Mouse (Mus musculus): ENCODE data around the gene Tex33. TPM values are rescaled to one million over a fixed set of nuclear protein-coding genes. Genes with fewer than 3 reads are reported as not detected.
A peak's percentile ranks its signal among the peaks of the same experiment; 100 is the strongest.

The Tex33 gene
- polyA plus RNA-seq, 1 experiment from 2014 or later = not detected

DNA sequence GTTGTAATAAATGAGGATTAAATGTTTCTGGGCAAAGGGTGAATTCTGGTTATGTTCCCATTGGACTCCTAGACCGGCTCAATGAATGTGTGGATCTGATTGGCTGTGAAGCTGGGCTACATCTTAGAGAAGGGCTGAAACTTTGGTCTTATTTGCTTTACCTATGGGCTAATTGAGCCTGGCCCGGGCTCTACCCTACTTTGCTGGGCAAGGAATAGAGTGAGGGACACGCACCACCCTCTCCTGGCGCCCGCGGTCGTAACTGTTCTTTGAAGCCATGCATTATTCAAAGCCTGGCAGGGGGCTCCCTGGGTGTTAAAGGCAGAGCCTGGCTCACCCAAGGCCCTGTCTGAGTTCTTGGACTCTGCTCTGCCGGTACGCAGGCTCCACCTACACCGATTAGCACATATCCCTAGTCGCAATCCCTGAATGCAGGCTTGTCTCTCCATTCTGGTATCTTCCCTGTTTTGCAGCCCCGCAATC is 13.9 kb upstream of the Tex33 start:
- Histone ChIP-seq H3K27me3 (replicated peaks; ENCODE audit: control insufficient read depth, insufficient read depth, low read length) (peaks cover 12% of the 10 kb centered on the region), H3K36me3 (ENCODE audit: control insufficient read depth, insufficient read depth) (peaks cover 5% of the 10 kb centered on the region; the same call in 1 of the 2 replicates), H3K4me1 (replicated peaks; ENCODE audit: control insufficient read depth, insufficient read depth, low read length) (peaks cover 4% of the 10 kb centered on the region; the same call in 1 of the 2 replicates), H3K4me2 (replicated peaks; ENCODE audit: low read depth) (peak overlapping the region; percentile 45), H3K4me3 (ENCODE audit: low read depth, low read length) (no peak overlapping the region), H3K9me3 (ENCODE audit: control insufficient read depth) (no peaks in the 10 kb centered on the region), H3K9ac (ENCODE audit: low read depth, low read length) (no peak overlapping the region), H3K27ac (ENCODE audit: low read depth, low read length) (no peak overlapping the region)
- peak; percentile 50 for ATAC-seq
- no peak for TF ChIP-seq CTCF (IDR thresholded peaks at IDR 0.05; ENCODE audit: low read depth)
- WGBS = 21% methylated on average over 12 of the region's 12 CpGs

DNA sequence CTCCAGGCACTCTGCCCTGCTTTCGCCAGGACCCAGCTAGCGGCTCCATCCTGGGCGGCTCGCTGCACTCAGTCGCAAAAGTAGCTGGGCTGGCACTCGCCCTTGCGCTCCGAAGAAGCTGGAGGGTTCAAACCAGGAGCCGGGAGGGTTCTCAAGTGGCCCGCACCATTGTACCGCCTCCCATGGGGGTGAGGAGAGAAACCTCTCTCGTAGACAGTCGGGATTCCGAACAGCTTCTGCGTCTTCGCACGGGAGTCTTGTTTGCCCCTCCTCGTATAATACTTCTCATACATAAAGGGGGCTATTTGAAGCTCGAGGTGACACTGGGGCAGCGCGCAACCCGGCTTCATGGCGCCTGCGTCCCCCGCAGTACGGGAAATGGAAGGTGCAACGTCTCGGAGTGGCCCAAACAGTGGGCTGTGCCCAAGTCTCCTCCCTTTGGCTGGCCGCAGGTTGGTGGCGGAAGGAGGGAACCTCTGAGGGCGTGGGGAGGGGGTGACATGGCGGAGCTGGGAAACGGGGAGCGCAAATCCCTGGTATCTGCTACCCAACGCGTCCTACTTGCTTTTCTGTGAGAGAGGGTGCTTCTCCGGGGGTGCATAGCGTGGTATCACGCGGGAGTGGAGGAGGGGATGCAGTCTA is 10.7 kb upstream of the Tex33 start, which contains the start of gene Mpst:
Gene Mpst (plus strand): TSS at position 124 of the 642 bp plus-strand sequence.
- H3K36me3 ChIP-seq (ENCODE audit: control insufficient read depth, insufficient read depth) = no peaks in the 10 kb centered on the region
- peak; percentile 76 for ATAC-seq
- no peak for TF ChIP-seq CTCF (IDR thresholded peaks at IDR 0.05; ENCODE audit: low read depth)
- peak within 1 kb of the TSS; percentile 92 for H3K27ac ChIP-seq (ENCODE audit: low read depth, low read length)
- H3K9ac ChIP-seq (ENCODE audit: low read depth, low read length) = peak within 1 kb of the TSS; percentile 79
- peaks cover 11% of the 10 kb centered on the region for H3K4me1 ChIP-seq (replicated peaks; ENCODE audit: control insufficient read depth, insufficient read depth, low read length)
- H3K27me3 ChIP-seq (replicated peaks; ENCODE audit: control insufficient read depth, insufficient read depth, low read length) = peaks cover 7% of the 10 kb centered on the region
- peak within 1 kb of the TSS; percentile 85 for H3K4me2 ChIP-seq (replicated peaks; ENCODE audit: low read depth)
- H3K9me3 ChIP-seq (ENCODE audit: control insufficient read depth) = no peaks in the 10 kb centered on the region
- WGBS = 0% methylated on average over 40 of the region's 40 CpGs
- peak within 1 kb of the TSS; percentile 62 for H3K4me3 ChIP-seq (ENCODE audit: low read depth, low read length)

DNA sequence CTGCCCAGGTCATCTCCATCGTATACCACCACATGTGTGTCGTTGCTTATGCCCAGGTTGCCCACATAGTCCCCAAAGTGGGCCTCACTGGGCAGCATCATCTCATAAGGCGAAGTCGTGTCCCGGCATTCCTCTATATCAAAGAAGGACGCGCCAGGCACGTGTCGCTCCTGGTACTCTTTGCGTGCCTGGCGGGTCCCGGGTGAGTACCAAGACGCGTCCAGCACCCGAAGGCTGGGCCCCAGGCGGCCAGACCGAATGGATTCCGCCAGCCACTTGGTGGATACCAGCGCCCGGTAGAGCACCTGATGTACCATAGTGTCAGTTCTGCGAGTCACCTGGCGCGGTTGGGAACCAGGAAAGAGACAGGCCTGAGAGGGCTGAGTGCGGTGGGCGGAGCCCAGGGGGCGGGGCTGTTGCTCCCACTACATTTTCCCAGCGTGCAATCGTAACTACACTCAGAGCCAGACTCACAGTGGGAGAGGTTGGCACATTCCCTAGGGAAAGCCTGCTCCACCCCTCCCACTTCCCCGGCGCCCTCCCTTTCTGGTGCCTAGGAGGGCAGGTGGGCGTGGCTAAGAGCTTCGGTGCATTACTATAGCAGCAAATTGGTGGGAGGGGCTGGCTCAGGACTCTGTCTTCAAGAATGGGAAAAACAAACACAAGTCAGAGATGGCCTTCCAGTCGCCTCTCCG is 10.0 kb upstream of the Tex33 start, which contains the start of gene Tst:
Gene Tst (minus strand): TSS at position 391 of the 695 bp plus-strand sequence.
- Histone ChIP-seq H3K36me3 (ENCODE audit: control insufficient read depth, insufficient read depth) (no peaks in the 10 kb centered on the region), H3K4me2 (replicated peaks; ENCODE audit: low read depth) (peak within 1 kb of the TSS; percentile 85), H3K9me3 (ENCODE audit: control insufficient read depth) (no peaks in the 10 kb centered on the region), H3K4me3 (ENCODE audit: low read depth, low read length) (peak within 1 kb of the TSS; percentile 62), H3K4me1 (replicated peaks; ENCODE audit: control insufficient read depth, insufficient read depth, low read length) (peaks cover 11% of the 10 kb centered on the region), H3K9ac (ENCODE audit: low read depth, low read length) (peak within 1 kb of the TSS; percentile 79), H3K27ac (ENCODE audit: low read depth, low read length) (peak within 1 kb of the TSS; percentile 92), H3K27me3 (replicated peaks; ENCODE audit: control insufficient read depth, insufficient read depth, low read length) (peaks cover 5% of the 10 kb centered on the region)
- no peak for TF ChIP-seq CTCF (IDR thresholded peaks at IDR 0.05; ENCODE audit: low read depth)
- WGBS = 3% methylated on average over 34 of the region's 34 CpGs
- ATAC-seq = peak; percentile 81

DNA sequence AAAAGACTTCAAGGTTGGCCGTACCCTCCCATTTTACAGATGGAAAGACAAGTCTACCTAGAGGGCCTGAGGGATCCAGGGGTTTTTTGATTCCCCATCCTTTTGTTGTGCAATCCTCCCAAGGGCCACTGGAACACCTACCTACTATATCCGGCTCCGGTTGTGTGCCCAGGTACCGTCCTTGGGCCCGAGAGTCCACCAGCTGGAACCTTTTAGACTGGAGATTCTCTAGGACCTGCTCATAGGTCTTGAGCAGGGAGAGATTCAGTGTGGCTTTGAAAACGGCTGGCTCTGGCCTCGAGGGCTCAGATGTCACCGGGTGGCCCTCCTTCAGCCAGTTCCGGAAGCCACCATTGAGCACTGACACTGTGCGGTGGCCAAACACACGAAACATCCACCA is 9.4 kb upstream of the Tex33 start:
- Histone ChIP-seq H3K36me3 (ENCODE audit: control insufficient read depth, insufficient read depth) (no peaks in the 10 kb centered on the region), H3K4me3 (ENCODE audit: low read depth, low read length) (peak overlapping the region; percentile 62), H3K4me2 (replicated peaks; ENCODE audit: low read depth) (peak overlapping the region; percentile 85), H3K27ac (ENCODE audit: low read depth, low read length) (peak overlapping the region; percentile 92; the same call in 1 of the 2 replicates), H3K9ac (ENCODE audit: low read depth, low read length) (no peak overlapping the region), H3K9me3 (ENCODE audit: control insufficient read depth) (no peaks in the 10 kb centered on the region), H3K27me3 (replicated peaks; ENCODE audit: control insufficient read depth, insufficient read depth, low read length) (no peaks in the 10 kb centered on the region), H3K4me1 (replicated peaks; ENCODE audit: control insufficient read depth, insufficient read depth, low read length) (peaks cover 11% of the 10 kb centered on the region)
- no peak for TF ChIP-seq CTCF (IDR thresholded peaks at IDR 0.05; ENCODE audit: low read depth)
- ATAC-seq = no peak
- WGBS = 61% methylated on average over 11 of the region's 11 CpGs

DNA sequence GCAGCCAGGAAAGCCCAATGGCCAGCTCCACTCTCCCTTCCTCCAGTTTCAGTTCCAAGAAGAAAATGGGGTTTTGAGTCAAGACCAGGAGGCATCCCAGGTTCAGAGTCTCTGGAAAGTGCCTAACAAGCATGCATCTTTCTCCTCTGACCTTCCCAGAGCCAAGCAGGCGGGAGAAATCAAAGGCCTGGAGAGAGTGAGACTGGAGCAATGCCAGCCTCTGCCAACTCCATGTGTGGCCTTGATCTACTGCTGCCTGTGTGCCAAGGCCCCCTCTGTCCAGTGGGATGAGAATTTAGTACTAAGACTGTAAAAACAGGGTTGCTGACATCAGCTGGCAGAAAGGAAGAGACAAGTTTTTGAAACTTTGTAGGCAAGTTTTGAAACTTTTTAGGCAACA is 8.2 kb upstream of the Tex33 start:
- no peaks in the 10 kb centered on the region for H3K9me3 ChIP-seq (ENCODE audit: control insufficient read depth)
- H3K27me3 ChIP-seq (replicated peaks; ENCODE audit: control insufficient read depth, insufficient read depth, low read length) = no peaks in the 10 kb centered on the region
- no peak for TF ChIP-seq CTCF (IDR thresholded peaks at IDR 0.05; ENCODE audit: low read depth)
- no peak for ATAC-seq
- H3K36me3 ChIP-seq (ENCODE audit: control insufficient read depth, insufficient read depth) = no peaks in the 10 kb centered on the region
- WGBS = 75% methylated on average over 1 of the region's 1 CpGs
- no peak overlapping the region for H3K27ac ChIP-seq (ENCODE audit: low read depth, low read length)
- no peak overlapping the region for H3K9ac ChIP-seq (ENCODE audit: low read depth, low read length)
- H3K4me1 ChIP-seq (replicated peaks; ENCODE audit: control insufficient read depth, insufficient read depth, low read length) = peaks cover 9% of the 10 kb centered on the region
- H3K4me3 ChIP-seq (ENCODE audit: low read depth, low read length) = no peak overlapping the region
- H3K4me2 ChIP-seq (replicated peaks; ENCODE audit: low read depth) = peak overlapping the region; percentile 28

DNA sequence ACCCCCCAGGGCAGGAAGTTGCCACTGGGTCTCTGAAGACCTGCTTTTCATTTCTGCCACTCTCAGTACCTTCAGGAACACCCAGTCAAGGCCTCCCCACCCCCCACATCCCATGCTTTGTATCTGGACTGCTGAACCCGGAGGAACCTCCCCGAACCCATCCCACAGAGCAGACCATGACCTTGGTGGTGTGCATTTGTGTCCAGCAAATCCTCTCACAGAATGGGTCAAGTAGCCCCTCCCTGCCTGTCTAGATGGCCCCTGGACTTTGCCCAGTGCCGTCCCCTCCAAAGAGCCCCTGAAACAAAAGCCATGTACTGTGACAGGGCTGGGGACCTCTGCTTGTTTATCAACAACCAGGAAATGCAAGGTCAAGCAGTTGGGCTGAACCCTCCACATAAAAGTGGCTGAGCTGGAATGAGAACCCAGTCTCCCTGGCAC is 7.6 kb upstream of the Tex33 start:
- Histone ChIP-seq H3K4me1 (replicated peaks; ENCODE audit: control insufficient read depth, insufficient read depth, low read length) (peaks cover 8% of the 10 kb centered on the region), H3K4me3 (ENCODE audit: low read depth, low read length) (no peak overlapping the region)
- ATAC-seq = no peak

More for the DNA sequence above, 7.6 kb upstream of the Tex33 start:
- H3K4me2 ChIP-seq (replicated peaks; ENCODE audit: low read depth) = peak overlapping the region; percentile 28
- H3K36me3 ChIP-seq (ENCODE audit: control insufficient read depth, insufficient read depth) = no peaks in the 10 kb centered on the region
- 21% methylated on average over 3 of the region's 3 CpGs for WGBS
- TF ChIP-seq CTCF (IDR thresholded peaks at IDR 0.05; ENCODE audit: low read depth) = no peak
- H3K9me3 ChIP-seq (ENCODE audit: control insufficient read depth) = no peaks in the 10 kb centered on the region
- no peak overlapping the region for H3K9ac ChIP-seq (ENCODE audit: low read depth, low read length)
- H3K27ac ChIP-seq (ENCODE audit: low read depth, low read length) = no peak overlapping the region
- 0 out of 2 replicates have a peak, but pooled peaks cover under 1% of the 10 kb centered on the region for H3K27me3 ChIP-seq (replicated peaks; ENCODE audit: control insufficient read depth, insufficient read depth, low read length)
